Mouse (Mus musculus) liver, adult 2 months (tissue): ENCODE results near the gene Tha1. TPM values are rescaled to one million over a fixed set of nuclear protein-coding genes. Genes with fewer than 3 reads are reported as not detected.

ENCODE experiments used
- DNase-seq: peaks from one replicate; pipeline ENCODE4 v3.0.0-alpha.2; 2011; ENCODE audit warnings: low read depth, low spot score; ENCODE audit errors: extremely low read depth
- H3K27ac ChIP-seq: fragments of 200-500 bp; replicated peaks from 2 replicates; pipeline ENCODE4 v1.5.1; 2012; ENCODE audit warnings: low read depth, mild to moderate bottlenecking, control low read depth, inconsistent platforms, low read length; ENCODE audit not compliant: insufficient read depth
- H3K27me3 ChIP-seq: fragments of 200-500 bp; 2 replicates; pipeline ENCODE4 v1.6.1; 2012; ENCODE audit warnings: mild to moderate bottlenecking, moderate library complexity, low read length, inconsistent platforms; ENCODE audit not compliant: control insufficient read depth, insufficient read depth
- H3K36me3 ChIP-seq: fragments of 200-500 bp; 2 replicates; pipeline ENCODE4 v1.6.1; 2012; ENCODE audit warnings: low read length, inconsistent platforms; ENCODE audit not compliant: control insufficient read depth, insufficient read depth
- H3K4me1 ChIP-seq: fragments of 200-500 bp; 2 replicates; pipeline ENCODE4 v1.6.1; 2011; ENCODE audit warnings: low read length; ENCODE audit not compliant: control insufficient read depth, insufficient read depth
- H3K4me3 ChIP-seq: fragments of 200-500 bp; 2 replicates; pipeline ENCODE4 v1.5.1; 2011; ENCODE audit warnings: low read depth, mild to moderate bottlenecking, control low read depth, low read length, moderate library complexity; ENCODE audit not compliant: insufficient read depth
- H3K79me2 ChIP-seq: fragments of 200-500 bp; 2 replicates; pipeline ENCODE4 v1.6.1; 2012; ENCODE audit warnings: inconsistent platforms, mild to moderate bottlenecking, low read length, moderate library complexity; ENCODE audit not compliant: control insufficient read depth, insufficient read depth
- H3K9ac ChIP-seq: fragments of 200-500 bp; 2 replicates; pipeline ENCODE4 v1.6.1; 2012; ENCODE audit warnings: low read depth, mild to moderate bottlenecking, control low read depth, inconsistent platforms, low read length
- CTCF ChIP-seq: fragments of 200-500 bp; IDR thresholded peaks from 2 replicates; pipeline ENCODE4 v1.5.1; 2011; ENCODE audit warnings: low read depth, low read length, control low read depth
- POLR2A ChIP-seq: fragments of 200-500 bp; IDR thresholded peaks from 2 replicates; pipeline ENCODE4 v1.6.1; 2011; ENCODE audit warnings: low read length, control low read depth; ENCODE audit not compliant: insufficient read depth; ENCODE audit errors: extremely low read depth
- WGBS: fragments of 180-500 bp; shearing (Covaris S2); methylation state at CpG from one replicate; pipeline ENCODE4 v1.1.7; 2018; 5-methylcytosine and 5-hydroxymethylcytosine counted together
- polyA plus RNA-seq: library from polyadenylated mRNA; depleted of rRNA; stranded (reverse); fragments of >200 nt; gene quantifications from 2 replicates; pipeline ENCODE4 v1.2.3, GENCODE M21; 2012
- total RNA-seq: library from RNA; depleted of rRNA; stranded (reverse); fragments of >200 nt; gene quantifications from 2 replicates; pipeline ENCODE4 v1.2.3, GENCODE M21; 2014

Tha1 gene
- total and polyA plus RNA-seq, 2 experiments, result 7.4 to 11.4 TPM

DNA sequence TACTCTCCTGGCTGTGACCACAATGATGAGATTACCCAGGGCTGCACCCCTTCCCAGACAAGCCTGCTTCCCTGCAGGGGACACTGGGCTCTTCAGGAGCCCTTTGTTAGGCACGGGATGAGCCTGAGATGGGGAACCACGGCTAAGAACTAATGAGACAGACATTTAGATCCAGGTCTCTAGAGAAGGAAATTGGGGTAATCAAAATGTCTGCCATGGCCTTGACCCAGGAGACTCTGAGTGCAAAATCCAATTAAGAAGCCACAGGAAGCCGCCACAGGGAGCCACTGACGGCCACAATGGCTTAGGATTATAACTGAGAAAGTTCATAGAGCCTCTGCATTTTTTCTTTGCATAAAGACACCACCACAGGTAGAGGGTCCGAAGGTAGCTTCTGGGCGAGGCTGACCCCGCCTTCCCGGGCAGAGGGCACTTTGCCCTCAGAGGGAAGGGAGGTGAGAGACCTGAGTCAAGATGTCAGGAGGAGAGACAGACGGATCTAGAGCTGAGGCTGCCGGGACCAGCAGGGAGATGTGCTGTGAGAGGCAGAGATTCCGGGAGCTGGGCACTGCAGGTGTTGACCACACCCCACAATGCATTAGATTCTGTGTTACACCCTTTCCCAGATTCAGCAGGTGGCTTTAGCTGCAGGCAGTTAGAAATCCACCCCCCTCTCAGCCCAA, 10.0 kb downstream of the Tha1 start:
- TF ChIP-seq CTCF (no peak), POLR2A (no peak)
- no peaks in the 10 kb centered on the region for H3K79me2 ChIP-seq
- DNase-seq, result no peak
- H3K27ac ChIP-seq, result no peak overlapping the region
- no peak overlapping the region for H3K4me3 ChIP-seq
- peaks cover 4% of the 10 kb centered on the region; the same call in 1 of the 2 replicates for H3K27me3 ChIP-seq
- H3K9ac ChIP-seq, result no peak overlapping the region
- H3K4me1 ChIP-seq, result no peaks in the 10 kb centered on the region
- 61% methylated on average over 11 of the region's 11 CpGs for WGBS
- H3K36me3 ChIP-seq, result no peaks in the 10 kb centered on the region

GRCm38 (mm10) chr11:117860601-117861000, 12.7 kb downstream of the Tha1 start, which contains the start of gene Tmem235:
Tmem235 (plus strand) TSS chr11:117860752.
- 15% methylated on average over 23 of the region's 23 CpGs for WGBS
- Histone ChIP-seq H3K36me3 (no peaks in the 10 kb centered on the region), H3K9ac (no peak within 1 kb of the TSS), H3K79me2 (no peaks in the 10 kb centered on the region), H3K27ac (no peak within 1 kb of the TSS), H3K27me3 (peaks cover 4% of the 10 kb centered on the region; the same call in 1 of the 2 replicates), H3K4me1 (no peaks in the 10 kb centered on the region), H3K4me3 (no peak within 1 kb of the TSS)
- TF ChIP-seq POLR2A (no peak), CTCF (no peak)
- DNase-seq, result no peak

DNA sequence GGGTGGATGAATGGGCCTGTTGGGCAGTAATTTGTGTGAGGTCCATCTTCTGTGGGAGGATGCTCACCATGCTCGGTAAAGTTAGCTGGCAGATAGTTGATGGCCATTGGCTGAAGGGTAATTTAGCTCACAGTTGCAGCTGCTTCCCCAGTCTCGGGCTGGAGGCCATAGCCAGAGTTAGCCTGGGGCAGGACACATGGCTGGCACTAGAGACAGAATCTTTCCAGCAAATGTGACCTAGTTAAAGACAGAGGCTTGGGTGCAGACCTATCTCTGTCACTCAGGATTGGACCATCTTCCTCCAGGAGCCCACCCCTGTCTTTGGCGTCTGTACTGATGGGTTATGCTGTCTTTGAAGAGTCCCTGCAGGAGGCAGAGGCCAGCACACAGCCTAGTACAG, 14.9 kb downstream of the Tha1 start:
- no peak for DNase-seq
- Histone ChIP-seq H3K27ac (no peak overlapping the region), H3K4me1 (no peaks in the 10 kb centered on the region), H3K27me3 (peaks cover 4% of the 10 kb centered on the region; the same call in 1 of the 2 replicates), H3K9ac (no peak overlapping the region), H3K4me3 (no peak overlapping the region), H3K36me3 (no peaks in the 10 kb centered on the region), H3K79me2 (no peaks in the 10 kb centered on the region)
- WGBS, result 90% methylated on average over 3 of the region's 3 CpGs
- TF ChIP-seq CTCF (no peak), POLR2A (no peak)

- TF ChIP-seq POLR2A (no peak), CTCF (no peak)
- H3K27ac ChIP-seq, result no peak overlapping the region
- no peaks in the 10 kb centered on the region for H3K36me3 ChIP-seq
- 96% methylated on average over 10 of the region's 10 CpGs for WGBS
- H3K27me3 ChIP-seq, result peaks cover 4% of the 10 kb centered on the region; the same call in 1 of the 2 replicates
- no peak overlapping the region for H3K9ac ChIP-seq
- no peaks in the 10 kb centered on the region for H3K79me2 ChIP-seq
- no peak for DNase-seq
- H3K4me3 ChIP-seq, result no peak overlapping the region
- no peaks in the 10 kb centered on the region for H3K4me1 ChIP-seq
Measured at GRCm38 (mm10) chr11:117857462-117857861, 15.8 kb downstream of the Tha1 start.

- no peaks in the 10 kb centered on the region for H3K4me1 ChIP-seq
- no peak overlapping the region for H3K9ac ChIP-seq
- DNase-seq, result no peak
- WGBS, result 95% methylated on average over 1 of the region's 1 CpGs
- TF ChIP-seq CTCF (no peak), POLR2A (no peak)
- no peaks in the 10 kb centered on the region for H3K79me2 ChIP-seq
- H3K4me3 ChIP-seq, result no peak overlapping the region
- peaks cover 4% of the 10 kb centered on the region; the same call in 1 of the 2 replicates for H3K27me3 ChIP-seq
- no peaks in the 10 kb centered on the region for H3K36me3 ChIP-seq
- H3K27ac ChIP-seq, result no peak overlapping the region
Measured at GRCm38 (mm10) chr11:117855975-117856374, 17.3 kb downstream of the Tha1 start.

GRCm38 (mm10) chr11:117855360-117855759, 17.9 kb downstream of the Tha1 start:
- Histone ChIP-seq H3K36me3 (no peaks in the 10 kb centered on the region), H3K79me2 (no peaks in the 10 kb centered on the region), H3K9ac (no peak overlapping the region), H3K4me1 (no peaks in the 10 kb centered on the region), H3K27me3 (0 out of 2 replicates have a peak, but pooled peaks cover under 1% of the 10 kb centered on the region), H3K27ac (no peak overlapping the region), H3K4me3 (no peak overlapping the region)
- DNase-seq, result no peak
- TF ChIP-seq CTCF, result no peak
- TF ChIP-seq POLR2A, result no peak
- 94% methylated on average over 5 of the region's 5 CpGs for WGBS
